Mouse (Mus musculus) stomach, embryonic 16.5 days (tissue): ENCODE results near the gene Angptl4. TPM values are rescaled to one million over a fixed set of nuclear protein-coding genes. Genes with fewer than 3 reads are reported as not detected.

Experiments used
- ATAC-seq: fragments of 200-750 bp; cut with Nextera tagmentation; 2 replicates; pipeline ENCODE4 v1.8.0; 2017; ENCODE audit warnings: moderate number of reproducible peaks, moderate TSS enrichment; ENCODE audit not compliant: insufficient read depth, low FRiP score
- H3K27ac ChIP-seq: fragments of 300-500 bp; sonication (generic); 2 replicates; pipeline ENCODE4 v1.5.1; 2014; ENCODE audit warnings: low read length
- H3K27me3 ChIP-seq: fragments of 300-500 bp; sonication (generic); 2 replicates; pipeline ENCODE4 v1.6.1; 2014; ENCODE audit warnings: low read length, control low read depth, mixed read lengths; ENCODE audit not compliant: control insufficient read depth, insufficient read depth
- H3K36me3 ChIP-seq: fragments of 300-500 bp; sonication (generic); 2 replicates; pipeline ENCODE4 v1.6.1; 2014; ENCODE audit warnings: low read length; ENCODE audit not compliant: control insufficient read depth, insufficient read depth
- H3K4me1 ChIP-seq: fragments of 300-500 bp; sonication (generic); 2 replicates; pipeline ENCODE4 v1.6.1; 2014; ENCODE audit warnings: low read length, control low read depth, mixed read lengths; ENCODE audit not compliant: control insufficient read depth, insufficient read depth
- H3K4me2 ChIP-seq: fragments of 300-500 bp; sonication (generic); 2 replicates; pipeline ENCODE4 v1.6.1; 2014; ENCODE audit warnings: low read depth, low read length, mixed read lengths
- H3K4me3 ChIP-seq: fragments of 300-500 bp; sonication (generic); replicated peaks from 2 replicates; pipeline ENCODE4 v1.5.1; 2014; ENCODE audit warnings: mild to moderate bottlenecking, low read length
- H3K9ac ChIP-seq: fragments of 300-500 bp; sonication (generic); 2 replicates; pipeline ENCODE4 v1.6.1; 2014; ENCODE audit warnings: low read length
- H3K9me3 ChIP-seq: fragments of 300-500 bp; sonication (generic); replicated peaks from 2 replicates; pipeline ENCODE4 v1.6.1; 2016; ENCODE audit warnings: low read length, control low read depth; ENCODE audit not compliant: control insufficient read depth
- WGBS: fragments of 180-500 bp; shearing (Covaris S2); extraction: QIAGEN DNeasy Blood & Tissue Kit; methylation state at CpG from one replicate; pipeline ENCODE4 v1.1.7; 2014; 5-methylcytosine and 5-hydroxymethylcytosine counted together
- polyA plus RNA-seq: library from polyadenylated mRNA; unstranded; fragments of >200 nt; fragmentation: Nextera tagmentation; extraction: Ambion mirVana; gene quantifications from 2 replicates; pipeline ENCODE4 v1.2.1, GENCODE M21; 2015

Angptl4 gene
- polyA plus RNA-seq, 1 experiment from 2014 or later = 30.7 TPM

DNA sequence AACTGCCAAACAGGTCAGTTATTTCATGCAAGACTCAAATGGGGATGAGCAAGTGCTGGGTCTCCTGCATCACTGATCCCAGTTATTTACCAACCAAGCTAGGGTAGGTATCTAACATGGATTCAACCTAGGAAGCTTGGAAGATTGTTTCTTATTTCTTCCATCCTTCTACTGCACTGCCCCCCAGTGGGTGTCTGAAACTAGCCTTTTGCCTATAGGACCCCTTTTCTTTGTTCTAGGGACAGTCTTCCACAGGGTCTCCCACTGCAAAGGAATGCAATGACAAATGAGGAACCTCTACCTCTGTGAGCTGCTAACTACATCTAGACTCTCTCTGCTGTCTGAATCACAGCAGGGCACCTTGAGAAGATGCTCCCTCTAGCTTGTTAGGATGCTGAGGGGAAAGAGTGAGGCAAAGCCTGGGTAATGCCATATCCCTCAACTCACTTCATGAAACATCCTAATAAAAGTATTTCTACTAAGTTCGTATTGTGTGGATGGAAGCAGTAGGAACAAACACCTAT lies 40.9 kb upstream of the Angptl4 start:
- H3K9me3 ChIP-seq = no peaks in the 10 kb centered on the region
- H3K4me3 ChIP-seq = no peak overlapping the region
- 73% methylated on average over 1 of the region's 1 CpGs for WGBS
- peaks cover 29% of the 10 kb centered on the region for H3K4me1 ChIP-seq
- H3K4me2 ChIP-seq = no peak overlapping the region
- no peak overlapping the region for H3K27ac ChIP-seq
- no peaks in the 10 kb centered on the region for H3K27me3 ChIP-seq
- no peak overlapping the region for H3K9ac ChIP-seq
- peaks cover 14% of the 10 kb centered on the region for H3K36me3 ChIP-seq
- no peak for ATAC-seq

DNA sequence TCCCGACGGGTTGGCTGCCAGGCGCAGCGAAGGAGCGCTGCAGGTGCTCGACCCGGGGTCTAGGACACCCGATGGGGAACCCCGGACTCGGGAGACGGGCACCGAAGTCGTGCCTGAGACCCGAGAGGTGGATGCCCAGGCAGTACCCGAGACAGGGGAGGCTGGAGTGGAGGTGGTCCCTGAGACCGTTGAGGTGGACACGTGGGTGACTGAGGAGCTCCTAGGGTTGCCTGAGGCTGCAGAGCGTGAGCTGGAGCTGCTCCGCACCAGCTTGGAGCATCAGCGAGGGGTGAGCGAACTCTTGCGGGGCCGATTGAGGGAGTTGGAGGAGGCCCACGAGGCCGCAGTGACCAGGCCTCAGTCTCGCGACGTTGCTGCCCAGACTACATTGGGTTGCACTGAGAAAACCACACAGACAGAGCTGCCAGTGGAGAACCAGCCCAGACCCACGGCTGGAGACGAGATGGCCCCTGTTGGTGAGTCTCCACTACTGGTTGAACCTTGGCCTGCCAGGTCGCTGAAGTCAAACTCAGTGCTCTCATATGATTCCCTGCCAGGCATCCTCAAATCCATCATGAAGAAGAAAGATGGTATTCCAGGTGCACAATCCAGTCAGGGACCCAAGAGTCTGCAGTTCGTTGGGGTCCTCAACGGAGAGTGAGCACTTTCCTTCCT lies 36.5 kb upstream of the Angptl4 start:
- peak; percentile 30; the same call in 1 of the 2 replicates for ATAC-seq
- WGBS = 20% methylated on average over 33 of the region's 33 CpGs
- H3K4me1 ChIP-seq = peaks cover 18% of the 10 kb centered on the region

DNA sequence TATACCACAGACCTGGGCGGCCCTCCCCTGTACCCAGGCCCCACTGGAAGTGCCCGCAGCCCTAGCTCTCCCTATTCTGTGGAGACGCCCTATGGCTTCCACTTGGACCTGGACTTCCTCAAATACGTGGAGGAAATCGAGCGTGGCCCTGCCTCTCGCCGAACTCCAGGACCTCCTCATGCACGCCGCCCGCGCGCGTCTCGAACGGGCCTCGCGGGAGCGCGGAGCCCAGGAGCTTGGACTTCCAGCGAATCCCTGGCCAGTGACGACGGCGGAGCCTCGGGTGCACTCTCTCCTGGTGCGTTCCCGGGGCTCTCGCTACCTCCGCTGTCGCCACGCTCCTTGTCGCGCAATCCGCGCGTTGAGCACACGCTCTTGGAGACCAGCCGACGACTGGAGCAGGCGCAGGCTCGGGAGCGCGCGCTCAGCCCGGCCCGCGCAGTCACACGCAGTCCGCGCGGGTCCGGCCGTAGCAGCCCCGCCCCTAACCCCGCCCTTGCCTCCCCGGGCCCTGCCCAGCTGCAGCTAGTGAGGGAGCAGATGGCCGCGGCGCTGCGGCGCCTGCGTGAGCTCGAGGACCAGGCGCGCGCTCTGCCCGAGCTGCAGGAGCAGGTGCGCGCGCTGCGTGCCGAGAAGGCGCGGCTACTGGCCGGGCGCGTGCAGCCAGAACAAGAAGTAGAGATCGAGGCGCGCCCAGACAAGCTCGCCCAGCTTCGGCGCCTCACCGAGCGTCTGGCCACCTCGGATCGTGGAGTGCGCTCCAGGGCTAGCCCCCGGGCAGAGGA lies 35.7 kb upstream of the Angptl4 start:
- Histone ChIP-seq H3K27me3 (no peaks in the 10 kb centered on the region), H3K9ac (peak overlapping the region; percentile 82), H3K4me3 (peak overlapping the region; percentile 55), H3K4me1 (peaks cover 17% of the 10 kb centered on the region), H3K36me3 (peaks cover 14% of the 10 kb centered on the region), H3K9me3 (no peaks in the 10 kb centered on the region), H3K27ac (peak overlapping the region; percentile 91), H3K4me2 (peak overlapping the region; percentile 89)
- peak; percentile 99 for ATAC-seq
- whole genome bisulfite sequencing = under 1% methylated on average over 89 of the region's 89 CpGs

More for the DNA sequence above, 36.5 kb upstream of the Angptl4 start:
- Histone ChIP-seq H3K4me3 (peak overlapping the region; percentile 55), H3K9ac (peak overlapping the region; percentile 82), H3K4me2 (peak overlapping the region; percentile 89), H3K9me3 (no peaks in the 10 kb centered on the region), H3K27me3 (no peaks in the 10 kb centered on the region), H3K36me3 (peaks cover 14% of the 10 kb centered on the region), H3K27ac (peak overlapping the region; percentile 84)

DNA sequence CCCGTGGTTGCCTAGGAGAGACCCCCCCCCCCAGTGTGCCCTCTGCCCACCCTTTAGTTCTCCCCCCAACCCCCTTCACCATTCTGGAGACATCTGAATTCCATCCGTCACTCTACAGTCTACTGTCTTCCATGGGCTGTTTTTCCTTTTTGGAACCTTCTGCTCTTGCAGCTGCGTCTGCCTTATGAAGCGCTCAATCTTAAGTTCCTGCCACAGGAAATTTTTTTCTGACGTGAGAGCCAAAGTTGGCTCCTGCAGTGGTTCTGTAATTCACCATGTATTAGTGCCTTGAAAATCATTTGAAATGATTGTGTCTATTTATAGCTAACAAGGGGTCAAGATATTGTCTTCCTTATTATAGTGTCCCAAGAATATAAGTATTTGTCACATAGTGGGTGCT lies 35.0 kb upstream of the Angptl4 start:
- no peaks in the 10 kb centered on the region for H3K9me3 ChIP-seq
- H3K9ac ChIP-seq = peak overlapping the region; percentile 82
- H3K4me1 ChIP-seq = peaks cover 13% of the 10 kb centered on the region
- H3K27me3 ChIP-seq = no peaks in the 10 kb centered on the region
- peak overlapping the region; percentile 89 for H3K4me2 ChIP-seq
- peak overlapping the region; percentile 91 for H3K27ac ChIP-seq
- WGBS = 55% methylated on average over 5 of the region's 5 CpGs
- H3K36me3 ChIP-seq = peaks cover 7% of the 10 kb centered on the region
- H3K4me3 ChIP-seq = peak overlapping the region; percentile 55
- ATAC-seq = no peak

DNA sequence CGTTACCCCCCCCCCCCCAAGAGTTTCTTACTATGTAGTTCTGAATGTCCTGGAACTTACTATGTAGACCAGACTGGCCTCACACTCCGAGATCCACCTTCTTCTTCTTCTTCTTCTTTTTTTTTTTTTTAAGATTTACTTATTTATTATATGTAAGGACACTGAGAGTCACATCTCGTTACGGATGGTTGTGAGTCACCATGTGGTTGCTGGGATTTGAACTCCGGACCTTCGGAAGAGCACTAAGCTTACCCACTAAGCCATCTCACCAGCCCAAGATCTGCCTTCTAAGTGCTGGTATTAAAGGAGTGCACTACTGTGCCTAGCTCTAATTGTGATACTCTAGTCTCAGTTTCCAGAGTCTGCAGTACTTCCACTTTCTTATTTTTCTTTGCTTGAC lies 33.8 kb upstream of the Angptl4 start:
- no peak overlapping the region for H3K9ac ChIP-seq
- ATAC-seq = no peak
- H3K36me3 ChIP-seq = peaks cover 5% of the 10 kb centered on the region; the same call in 1 of the 2 replicates
- H3K27me3 ChIP-seq = no peaks in the 10 kb centered on the region
- H3K4me1 ChIP-seq = peaks cover 19% of the 10 kb centered on the region
- H3K9me3 ChIP-seq = no peaks in the 10 kb centered on the region
- H3K4me2 ChIP-seq = no peak overlapping the region
- H3K27ac ChIP-seq = no peak overlapping the region
- no peak overlapping the region for H3K4me3 ChIP-seq
- WGBS = 85% methylated on average over 6 of the region's 6 CpGs

DNA sequence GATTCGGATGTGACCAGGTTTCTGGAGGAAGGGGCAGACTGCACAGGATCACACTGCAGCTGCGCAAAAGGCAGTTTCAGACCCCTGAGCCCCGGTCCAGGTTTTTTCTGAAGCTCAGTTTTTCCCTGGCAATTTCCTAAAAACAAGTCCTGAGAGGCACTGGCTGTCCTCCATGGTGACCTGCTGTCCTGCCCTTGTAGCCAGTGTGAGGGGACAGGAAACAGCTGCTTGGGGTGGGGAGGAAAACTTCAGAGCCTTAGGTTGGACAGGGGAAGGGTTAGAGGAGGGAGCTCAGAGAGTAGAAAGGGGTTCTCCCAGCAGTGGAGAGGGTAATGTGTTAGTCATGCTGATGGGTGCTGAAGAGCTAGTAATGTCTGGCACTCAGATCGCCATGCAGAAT lies 31.4 kb upstream of the Angptl4 start:
- Histone ChIP-seq H3K4me1 (peaks cover 14% of the 10 kb centered on the region), H3K36me3 (no peaks in the 10 kb centered on the region), H3K4me2 (no peak overlapping the region), H3K4me3 (no peak overlapping the region), H3K27me3 (no peaks in the 10 kb centered on the region), H3K27ac (no peak overlapping the region), H3K9ac (0 out of 2 replicates have a peak overlapping the region, but pooled peaks have one; percentile 11), H3K9me3 (no peaks in the 10 kb centered on the region)
- 56% methylated on average over 4 of the region's 4 CpGs for WGBS
- ATAC-seq = no peak

DNA sequence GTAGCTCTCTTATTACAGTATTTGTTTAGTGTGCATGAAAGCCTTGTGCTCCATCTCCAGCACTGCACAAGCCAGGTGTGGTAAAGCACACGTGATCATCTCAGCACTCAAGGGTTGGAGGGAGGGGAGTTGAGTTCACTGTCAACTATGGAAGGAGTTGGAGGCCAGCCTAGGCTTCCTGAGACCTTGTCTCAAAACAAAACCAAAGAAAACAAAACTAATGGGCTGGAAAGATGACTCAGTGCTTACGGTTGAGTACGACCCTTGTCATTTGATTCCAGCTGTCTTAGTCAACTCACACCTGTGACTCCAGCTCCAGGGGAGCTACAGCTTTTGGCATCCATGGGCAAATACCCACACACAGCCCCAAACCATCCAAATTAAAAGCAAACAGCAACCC lies 30.8 kb upstream of the Angptl4 start:
- H3K27ac ChIP-seq = no peak overlapping the region
- 32% methylated on average over 3 of the region's 3 CpGs for WGBS
- ATAC-seq = no peak
- no peaks in the 10 kb centered on the region for H3K36me3 ChIP-seq
- 0 out of 2 replicates have a peak overlapping the region, but pooled peaks have one; percentile 5 for H3K4me2 ChIP-seq
- no peak overlapping the region for H3K4me3 ChIP-seq
- H3K27me3 ChIP-seq = no peaks in the 10 kb centered on the region
- no peak overlapping the region for H3K9ac ChIP-seq
- H3K4me1 ChIP-seq = peaks cover 10% of the 10 kb centered on the region
- no peaks in the 10 kb centered on the region for H3K9me3 ChIP-seq

DNA sequence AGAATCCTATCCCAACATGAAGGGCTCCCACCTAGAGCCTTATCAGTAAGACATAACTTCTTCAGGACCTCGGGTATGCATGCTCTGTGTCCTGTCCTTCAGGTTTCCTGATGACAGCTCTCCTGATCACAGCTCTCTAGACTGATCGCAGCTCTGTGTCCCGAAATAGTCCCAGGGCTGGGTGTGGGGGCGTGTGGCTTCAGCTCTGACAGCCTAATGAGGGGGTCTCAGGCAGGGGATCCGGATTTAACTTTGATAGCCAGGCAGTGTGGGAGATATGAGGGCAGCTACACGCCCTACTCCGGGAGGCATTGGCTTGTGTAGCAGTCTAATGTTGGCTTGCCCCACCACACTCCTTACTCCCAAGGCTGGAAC lies 29.5 kb upstream of the Angptl4 start:
- Histone ChIP-seq H3K4me1 (peaks cover 6% of the 10 kb centered on the region; the same call in 1 of the 2 replicates), H3K4me3 (peak overlapping the region; percentile 61), H3K9ac (peak overlapping the region; percentile 73), H3K4me2 (peak overlapping the region; percentile 87), H3K27me3 (no peaks in the 10 kb centered on the region), H3K9me3 (no peaks in the 10 kb centered on the region), H3K36me3 (no peaks in the 10 kb centered on the region), H3K27ac (0 out of 2 replicates have a peak overlapping the region, but pooled peaks have one; percentile 38)
- ATAC-seq = no peak
- WGBS = 20% methylated on average over 7 of the region's 7 CpGs
